Mouse (Mus musculus): ENCODE measurements around the gene Polr1e. TPM values are rescaled to one million over a fixed set of nuclear protein-coding genes. Genes with fewer than 3 reads are reported as not detected.
A peak's percentile ranks its signal among the peaks of the same experiment; 100 is the strongest.

The Polr1e gene
- total and polyA plus RNA-seq, 3 experiments: 37.2 to 87.7 (median 78.6) TPM

DNA sequence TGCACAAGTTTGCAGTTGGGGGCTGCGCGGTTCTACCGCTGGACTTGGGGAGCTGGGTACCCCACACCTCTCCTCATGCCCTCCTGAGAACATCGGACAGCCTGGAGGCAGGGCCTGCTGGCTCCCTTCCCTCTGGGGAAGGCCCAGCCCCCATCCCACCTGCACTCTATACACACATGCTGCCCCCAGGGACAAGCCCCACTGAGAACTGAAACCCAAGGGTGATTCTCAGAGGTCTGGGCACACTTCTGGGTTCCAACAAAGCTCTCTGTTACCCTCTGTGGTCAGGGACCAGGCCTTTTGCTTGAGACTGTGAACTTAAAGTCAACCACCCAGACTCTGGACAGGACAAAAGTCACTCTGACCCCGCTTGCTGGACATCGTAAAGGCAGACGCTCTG is 48.3 kb upstream of the Polr1e start:
- peak; percentile 92 for DNase-seq (ENCODE audit: extremely low read depth)
- no peaks in the 10 kb centered on the region for H3K79me2 ChIP-seq (replicated peaks; ENCODE audit: control insufficient read depth, extremely low read depth, insufficient read depth, poor library complexity, severe bottlenecking)
- H3K9me3 ChIP-seq (replicated peaks; ENCODE audit: low read length): peaks cover 35% of the 10 kb centered on the region
- H3K4me1 ChIP-seq (ENCODE audit: control insufficient read depth in 1 of 2, insufficient read depth in 2 of 2): peaks cover 52 to 68% of the 10 kb centered on the region in 2 experiments
- H3K27ac ChIP-seq (ENCODE audit: insufficient read depth, low read depth): peak overlapping the region; percentile 93
- H3K9ac ChIP-seq (ENCODE audit: insufficient read depth, low read depth): peak overlapping the region; percentile 5; the same call in 1 of the 2 replicates
- H3K4me3 ChIP-seq (replicated peaks in 1 of 3; ENCODE audit: low read depth in 2 of 3, low read length in 2 of 3, poor library complexity in 1 of 3): peak overlapping the region in 1 of 3 experiments; percentile 60
- dilution Hi-C loops (cut with MboI; ENCODE audit: extremely low pct_ligation_motif_present, extremely low pct_unique_long_range_greater_than_20kb, low sequenced_read_pairs) (no loop called here), in situ Hi-C loops (cut with MboI; ENCODE audit: low pct_ligation_motif_present, low pct_unique_long_range_greater_than_20kb, low sequenced_read_pairs) (loop anchor here (10.0 kb wide), 1 partner anchor 295 kb away; no protein-coding TSS in a partner anchor)
- peaks cover 0 to 29% of the 10 kb centered on the region in 2 experiments for H3K36me3 ChIP-seq (replicated peaks in 1 of 2; ENCODE audit: control insufficient read depth in 1 of 2, insufficient read depth in 1 of 2, low read length in 1 of 2)
- H3K4me2 ChIP-seq (ENCODE audit: insufficient read depth, low read depth, poor library complexity, severe bottlenecking): peak overlapping the region; percentile 60
- 0 out of 2 replicates have a peak, but pooled peaks have one; percentile 25 for TF ChIP-seq TBP (conservative IDR thresholded peaks at IDR 0.05; ENCODE audit: low read depth, low read length)
- no peak; the same call in 1 of the 2 replicates for TF ChIP-seq ZNF384 (IDR thresholded peaks at IDR 0.05; ENCODE audit: low read depth, low read length)
- no peak for TF ChIP-seq MXI1 (IDR thresholded peaks at IDR 0.05; ENCODE audit: low read depth, low read length)
- TF ChIP-seq ZC3H11A (IDR thresholded peaks at IDR 0.05; ENCODE audit: low read depth, low read length): no peak
- TF ChIP-seq SIN3A (IDR thresholded peaks at IDR 0.05; ENCODE audit: low read length): peak; percentile 61
- peak; percentile 94 for TF ChIP-seq ETS1 (conservative IDR thresholded peaks at IDR 0.05; ENCODE audit: low read depth, low read length)
- TF ChIP-seq NELFE (IDR thresholded peaks at IDR 0.05; ENCODE audit: low read depth, low read length): no peak
- TF ChIP-seq USF2 (conservative IDR thresholded peaks at IDR 0.05; ENCODE audit: low read depth, low read length): no peak
- TF ChIP-seq TCF12 (IDR thresholded peaks at IDR 0.05; ENCODE audit: low read depth, low read length): peak; percentile 100
- TF ChIP-seq SMC3 (IDR thresholded peaks at IDR 0.05; ENCODE audit: low read depth, low read length): peak; percentile 36
- peak; percentile 89; the same call in 1 of the 2 replicates for TF ChIP-seq MEF2A (IDR thresholded peaks at IDR 0.05; ENCODE audit: borderline replicate concordance, low read depth, low read length)
- TF ChIP-seq IRF4 (IDR thresholded peaks at IDR 0.05; ENCODE audit: low read depth, low read length): peak; percentile 98
- TF ChIP-seq PAX5 (IDR thresholded peaks at IDR 0.05; ENCODE audit: low read length): no peak
- TF ChIP-seq POLR2A (IDR thresholded peaks at IDR 0.05; ENCODE audit: low read depth, low read length): no peak; the same call in 1 of the 2 replicates
- TF ChIP-seq NRF1 (IDR thresholded peaks at IDR 0.05; ENCODE audit: low read depth, low read length): no peak
- peak; percentile 18; the same call in 1 of the 2 replicates for TF ChIP-seq POLR2AphosphoS2 (IDR thresholded peaks at IDR 0.05; ENCODE audit: low read depth, low read length)
- no peak for TF ChIP-seq JUN (IDR thresholded peaks at IDR 0.05; ENCODE audit: insufficient read depth, low read depth, low read length)
- TF ChIP-seq EP300 (IDR thresholded peaks at IDR 0.05; ENCODE audit: low read length): peak; percentile 95
- no peak for TF ChIP-seq USF1 (IDR thresholded peaks at IDR 0.05; ENCODE audit: low read depth, low read length)
- no peak for TF ChIP-seq E2F4 (IDR thresholded peaks at IDR 0.05; ENCODE audit: insufficient replicate concordance, low read depth, low read length)
- no peak for TF ChIP-seq GABPA (IDR thresholded peaks at IDR 0.05; ENCODE audit: insufficient replicate concordance, low read depth, low read length)
- peak; percentile 94 for TF ChIP-seq CHD2 (IDR thresholded peaks at IDR 0.05; ENCODE audit: low read length)
- no peak for TF ChIP-seq ELF1 (IDR thresholded peaks at IDR 0.05; ENCODE audit: low read depth, low read length)
- peak; percentile 71; the same call in 1 of the 2 replicates for TF ChIP-seq KAT2A (IDR thresholded peaks at IDR 0.05; ENCODE audit: insufficient replicate concordance, low read length)
- TF ChIP-seq ZMIZ1 (IDR thresholded peaks at IDR 0.05; ENCODE audit: low read depth, low read length): peak; percentile 58; the same call in 1 of the 2 replicates
- no peak for TF ChIP-seq UBTF (IDR thresholded peaks at IDR 0.05; ENCODE audit: low read depth, low read length)
- no peak; the same call in 1 of the 2 replicates for TF ChIP-seq HCFC1 (IDR thresholded peaks at IDR 0.05; ENCODE audit: low read depth, low read length)
- peak; percentile 31 for TF ChIP-seq RAD21 (IDR thresholded peaks at IDR 0.05; ENCODE audit: low read depth, low read length)
- TF ChIP-seq ZKSCAN1 (IDR thresholded peaks at IDR 0.05; ENCODE audit: borderline replicate concordance, low read depth, low read length): no peak; the same call in 1 of the 2 replicates
- TF ChIP-seq MAZ (IDR thresholded peaks at IDR 0.05; ENCODE audit: low read depth, low read length): peak; percentile 70
- TF ChIP-seq RCOR1 (conservative IDR thresholded peaks at IDR 0.05; ENCODE audit: low read depth, low read length): peak; percentile 96
- TF ChIP-seq JUND (conservative IDR thresholded peaks at IDR 0.05; ENCODE audit: low read depth, low read length): no peak; the same call in 1 of the 2 replicates
- peak; percentile 98 for TF ChIP-seq BHLHE40 (IDR thresholded peaks at IDR 0.05; ENCODE audit: low read depth, low read length)
- peak in 1 of 2 experiments; percentile 36; a peak in 2 of 4 replicates for TF ChIP-seq CTCF (conservative IDR thresholded peaks at IDR 0.05 in 1 of 2, IDR thresholded peaks at IDR 0.05 in 1 of 2; ENCODE audit: low read depth in 2 of 2, low read length in 2 of 2)
- TF ChIP-seq MAFK (IDR thresholded peaks at IDR 0.05; ENCODE audit: insufficient replicate concordance, low read length): peak; percentile 89
- no peaks in the 10 kb centered on the region for H3K27me3 ChIP-seq (replicated peaks)
